Mouse (Mus musculus) hindbrain, embryonic 11.5 days (tissue): Measurements from ENCODE around the gene Rpl28. TPM values are rescaled to one million over a fixed set of nuclear protein-coding genes. Genes with fewer than 3 reads are reported as not detected.
"Not testable (repeated sequence)": the region's sequence is repeated elsewhere in the genome, so short reads cannot be mapped to it uniquely, and the experiment has no call there.

Experiments used
- ATAC-seq: fragments of 200-750 bp; cut with Nextera tagmentation; 2 replicates; pipeline ENCODE4 v1.8.0; 2017; ENCODE audit warnings: mild to moderate bottlenecking, moderate TSS enrichment, moderate library complexity; ENCODE audit not compliant: low FRiP score
- DNase-seq: peaks from one replicate; pipeline ENCODE4 v3.0.0-alpha.2; 2015; ENCODE audit warnings: low spot score
- H3K27ac ChIP-seq: fragments of 300-500 bp; sonication (generic); 2 replicates; pipeline ENCODE4 v1.5.1; 2014; ENCODE audit warnings: mild to moderate bottlenecking, low read depth, low read length
- H3K27me3 ChIP-seq: fragments of 300-500 bp; sonication (generic); 2 replicates; pipeline ENCODE4 v1.6.1; 2014; ENCODE audit warnings: mild to moderate bottlenecking, low read length, moderate library complexity, mixed read lengths; ENCODE audit not compliant: control insufficient read depth, insufficient read depth
- H3K36me3 ChIP-seq: fragments of 300-500 bp; sonication (generic); 2 replicates; pipeline ENCODE4 v1.6.1; 2014; ENCODE audit warnings: mild to moderate bottlenecking, low read length, moderate library complexity, mixed read lengths; ENCODE audit not compliant: control insufficient read depth, insufficient read depth
- H3K4me1 ChIP-seq: fragments of 300-500 bp; sonication (generic); replicated peaks from 2 replicates; pipeline ENCODE4 v1.6.1; 2014; ENCODE audit warnings: low read length, mixed read lengths; ENCODE audit not compliant: control insufficient read depth, insufficient read depth
- H3K4me2 ChIP-seq: fragments of 300-500 bp; sonication (generic); replicated peaks from 2 replicates; pipeline ENCODE4 v1.6.1; 2014; ENCODE audit warnings: mild to moderate bottlenecking, low read depth, low read length
- H3K4me3 ChIP-seq: fragments of 300-500 bp; sonication (generic); 2 replicates; pipeline ENCODE4 v1.5.1; 2014; ENCODE audit warnings: low read depth, low read length
- H3K9ac ChIP-seq: fragments of 300-500 bp; sonication (generic); 2 replicates; pipeline ENCODE4 v1.6.1; 2014; ENCODE audit warnings: low read depth, low read length
- H3K9me3 ChIP-seq: fragments of 300-500 bp; sonication (generic); 2 replicates; pipeline ENCODE4 v1.6.1; 2016; ENCODE audit warnings: low read length; ENCODE audit not compliant: control insufficient read depth
- WGBS: fragments of 180-500 bp; shearing (Covaris S2); extraction: QIAGEN DNeasy Blood & Tissue Kit; methylation state at CpG from one replicate; pipeline ENCODE4 v1.1.7; 2014; 5-methylcytosine and 5-hydroxymethylcytosine counted together
- polyA plus RNA-seq: library from polyadenylated mRNA; unstranded; fragments of >200 nt; fragmentation: Nextera tagmentation; extraction: Ambion mirVana; gene quantifications from 2 replicates; pipeline ENCODE4 v1.2.1, GENCODE M21; 2014

The Rpl28 gene
- polyA plus RNA-seq, 1 experiment from 2014 or later = 186 TPM

GRCm38 (mm10) chr7:4777851-4778637, 14.6 kb upstream of the Rpl28 start:
- peaks cover 40% of the 10 kb centered on the region for H3K27me3 ChIP-seq

GRCm38 (mm10) chr7:4779921-4780320, 12.8 kb upstream of the Rpl28 start:
- H3K9ac ChIP-seq = no peak overlapping the region
- DNase-seq (no peak), ATAC-seq (no peak)
- H3K4me3 ChIP-seq = no peak overlapping the region
- H3K27me3 ChIP-seq = peaks cover 40% of the 10 kb centered on the region
- H3K36me3 ChIP-seq = no peaks in the 10 kb centered on the region
- 29% methylated on average over 3 of the region's 5 CpGs for WGBS
- peaks cover 3% of the 10 kb centered on the region; the same call in 1 of the 2 replicates for H3K4me1 ChIP-seq
- H3K9me3 ChIP-seq = no peaks in the 10 kb centered on the region
- no peak overlapping the region for H3K27ac ChIP-seq
- no peak overlapping the region for H3K4me2 ChIP-seq

More at GRCm38 (mm10) chr7:4777851-4778637, 14.6 kb upstream of the Rpl28 start:
- 6% methylated on average over 17 of the region's 20 CpGs for WGBS
- Histone ChIP-seq H3K9ac (no peak overlapping the region), H3K36me3 (no peaks in the 10 kb centered on the region), H3K4me1 (peaks cover 3% of the 10 kb centered on the region; the same call in 1 of the 2 replicates), H3K9me3 (no peaks in the 10 kb centered on the region), H3K4me3 (no peak overlapping the region), H3K4me2 (no peak overlapping the region), H3K27ac (no peak overlapping the region)
- 0 out of 2 replicates have a peak, but pooled peaks have one; percentile 11 for ATAC-seq
- DNase-seq = no peak

GRCm38 (mm10) chr7:4782130-4782529, 10.5 kb upstream of the Rpl28 start:
- DNase-seq = no peak
- Histone ChIP-seq H3K9me3 (no peaks in the 10 kb centered on the region), H3K4me2 (no peak overlapping the region), H3K4me1 (no peaks in the 10 kb centered on the region), H3K27ac (no peak overlapping the region), H3K9ac (no peak overlapping the region), H3K36me3 (no peaks in the 10 kb centered on the region), H3K4me3 (no peak overlapping the region), H3K27me3 (peaks cover 21% of the 10 kb centered on the region)
- WGBS = 56% methylated on average over 3 of the region's 3 CpGs
- no peak for ATAC-seq

- DNase-seq = no peak
- 75% methylated on average over 2 of the region's 2 CpGs for WGBS
- Histone ChIP-seq H3K36me3 (no peaks in the 10 kb centered on the region), H3K4me3 (no peak within 1 kb of the TSS), H3K9me3 (no peaks in the 10 kb centered on the region), H3K27me3 (peaks cover 14% of the 10 kb centered on the region), H3K4me2 (no peak within 1 kb of the TSS), H3K9ac (no peak within 1 kb of the TSS), H3K27ac (no peak within 1 kb of the TSS), H3K4me1 (no peaks in the 10 kb centered on the region)
- ATAC-seq = no peak
Measured at GRCm38 (mm10) chr7:4782759-4783158, 9.9 kb upstream of the Rpl28 start, which contains the start of the genes Il11 and Tmem190. Il11 (minus strand) TSS chr7:4782859. Tmem190 (plus strand) TSS chr7:4782937.

GRCm38 (mm10) chr7:4783667-4784268, 8.9 kb upstream of the Rpl28 start:
- Histone ChIP-seq H3K36me3 (no peaks in the 10 kb centered on the region), H3K27me3 (peaks cover 5% of the 10 kb centered on the region), H3K9me3 (no peaks in the 10 kb centered on the region), H3K9ac (no peak overlapping the region), H3K4me2 (no peak overlapping the region), H3K27ac (no peak overlapping the region), H3K4me1 (no peaks in the 10 kb centered on the region), H3K4me3 (no peak overlapping the region)
- ATAC-seq (no peak), DNase-seq (no peak)
- 79% methylated on average over 14 of the region's 14 CpGs for WGBS

- H3K36me3 ChIP-seq = no peaks in the 10 kb centered on the region
- peak overlapping the region; percentile 84 for H3K4me2 ChIP-seq
- H3K27me3 ChIP-seq = peaks cover 6% of the 10 kb centered on the region; the same call in 1 of the 2 replicates
- H3K27ac ChIP-seq = no peak overlapping the region
- H3K4me1 ChIP-seq = no peaks in the 10 kb centered on the region
- DNase-seq = peak; percentile 78
- peak overlapping the region; percentile 78 for H3K9ac ChIP-seq
- 2% methylated on average over 58 of the region's 64 CpGs for WGBS
- H3K9me3 ChIP-seq = no peaks in the 10 kb centered on the region
- H3K4me3 ChIP-seq = peak overlapping the region; percentile 45
- ATAC-seq = peak; percentile 55
Measured at GRCm38 (mm10) chr7:4788499-4789435, 3.9 kb upstream of the Rpl28 start.

- Histone ChIP-seq H3K9ac (peak within 1 kb of the TSS; percentile 78), H3K27ac (no peak within 1 kb of the TSS), H3K9me3 (no peaks in the 10 kb centered on the region), H3K4me3 (peak within 1 kb of the TSS; percentile 45), H3K4me2 (peak within 1 kb of the TSS; percentile 84), H3K4me1 (no peaks in the 10 kb centered on the region), H3K36me3 (no peaks in the 10 kb centered on the region), H3K27me3 (peaks cover 6% of the 10 kb centered on the region; the same call in 1 of the 2 replicates)
- DNase-seq (peak; percentile 38), ATAC-seq (no peak)
- WGBS = 28% methylated on average over 12 of the region's 40 CpGs
Measured at GRCm38 (mm10) chr7:4789436-4789935, 3.2 kb upstream of the Rpl28 start, which contains the start of gene Tmem238. Tmem238 (minus strand) TSS chr7:4789656.

GRCm38 (mm10) chr7:4793248-4793647, 574 bp downstream of the Rpl28 start:
- not testable (repeated sequence) for DNase-seq

More at GRCm38 (mm10) chr7:4793248-4793647, 574 bp downstream of the Rpl28 start:
- not testable (repeated sequence) for H3K9me3 ChIP-seq, H3K27me3 ChIP-seq, H3K36me3 ChIP-seq, ATAC-seq, H3K4me1 ChIP-seq
- Histone ChIP-seq H3K4me3 (peak overlapping the region; percentile 89), H3K9ac (peak overlapping the region; percentile 98), H3K27ac (peak overlapping the region; percentile 88), H3K4me2 (peak overlapping the region; percentile 73)
- under 1% methylated on average over 31 of the region's 31 CpGs for WGBS
